Mouse (Mus musculus): ENCODE measurements around the gene Dusp15.

DNA sequence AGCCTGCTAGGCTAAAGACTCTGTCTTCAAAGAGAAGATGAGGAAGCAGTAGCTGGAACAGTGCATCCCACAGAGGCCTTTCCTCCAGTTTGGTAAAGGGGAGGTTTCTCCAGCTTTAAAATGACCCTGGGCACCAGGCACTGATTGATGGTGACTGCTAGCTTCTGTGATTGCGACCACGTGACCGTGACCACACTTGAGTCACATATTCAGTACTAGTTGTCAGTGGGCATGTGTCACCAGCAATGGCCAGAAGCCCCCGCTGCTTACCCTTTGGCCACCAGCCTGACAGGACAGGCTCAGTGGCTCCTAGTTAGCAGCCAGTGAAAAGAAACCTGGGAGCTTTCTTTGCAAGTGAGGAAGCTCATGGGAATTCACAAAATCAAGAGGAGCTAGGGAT, 47.9 kb downstream of the Dusp15 start:
- no peak for TF ChIP-seq POLR2A (IDR thresholded peaks at IDR 0.05; ENCODE audit: control insufficient read depth, extremely low read depth, insufficient read depth, low read length, poor library complexity)
- no peak for TF ChIP-seq CTCF (IDR thresholded peaks at IDR 0.05; ENCODE audit: borderline replicate concordance, control insufficient read depth, extremely low read depth, insufficient read depth, low read length, poor library complexity)

All from thymus, adult 2 months (tissue).